Mouse (Mus musculus) layer of hippocampus, adult 6 months (tissue): ENCODE measurements around the gene Krt17. TPM values are rescaled to one million over a fixed set of nuclear protein-coding genes. Genes with fewer than 3 reads are reported as not detected.

ENCODE experiments used
- long read RNA-seq, 2 experiments: library from polyadenylated mRNA; unstranded; transcript quantifications; one replicate each; pipeline ENCODE4 v2.0.0; 2019 to 2020
- polyA plus RNA-seq: library from polyadenylated mRNA; unstranded; fragments of <200 nt; fragmentation: Nextera tagmentation; gene quantifications from 2 replicates; pipeline ENCODE4 v1.2.3, GENCODE M21; 2021

The Krt17 gene
- polyA plus RNA-seq, result 0.15 and 0.26 TPM in 2 replicates
- long read RNA-seq, experiment 1, result 0 reads
- long read RNA-seq, experiment 2, result 0 reads

DNA sequence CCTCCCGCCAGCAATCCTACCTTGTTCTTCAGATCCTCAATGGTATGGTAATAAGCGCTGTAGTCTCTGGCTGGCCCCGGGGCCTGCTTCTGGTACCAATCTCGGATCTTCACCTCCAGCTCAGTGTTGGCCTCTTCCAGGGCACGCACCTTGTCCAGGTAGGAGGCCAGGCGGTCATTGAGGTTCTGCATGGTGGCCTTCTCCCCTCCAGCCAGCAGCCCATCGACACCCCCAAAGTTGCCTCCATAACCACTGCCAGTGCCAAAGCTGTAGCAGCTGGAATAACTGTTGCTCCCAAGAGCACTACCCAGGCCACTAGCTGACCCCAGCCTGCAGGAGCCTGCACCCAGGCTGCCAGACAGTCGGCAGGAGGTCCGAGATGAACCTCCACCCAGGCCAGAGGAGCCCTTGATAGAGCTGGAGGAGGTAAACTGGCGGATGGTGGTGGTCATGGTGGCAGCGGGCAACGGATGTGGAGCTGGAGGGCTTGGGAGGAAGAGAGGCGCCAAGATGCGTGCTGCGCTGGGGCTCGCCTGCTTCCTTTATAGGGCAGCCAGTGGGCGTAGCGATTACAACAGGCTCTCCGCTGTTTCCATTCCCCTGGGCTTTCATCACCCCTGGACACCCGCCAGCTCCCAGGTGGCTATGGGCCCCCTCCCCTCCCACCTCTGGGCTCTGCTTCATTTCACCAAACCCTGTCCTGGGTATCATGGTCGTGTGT, at the start of gene Krt17:
Krt17 (minus strand) TSS at position 516 of the 721 bp plus-strand sequence.

GRCm38 (mm10) chr11:100269821-100270332, 9.0 kb upstream of the Krt17 start, which contains the start of gene Krt42:
Gene Krt42, minus strand, starts transcription at chr11:100269871.

GRCm38 (mm10) chr11:100248852-100249465, 11.9 kb downstream of the Krt17 start, which contains the start of gene Krt16:
Gene Krt16, minus strand, starts transcription at chr11:100248902.

GRCm38 (mm10) chr11:100207498-100207897, 53.3 kb downstream of the Krt17 start, which contains the start of gene Krt14:
Gene Krt14, minus strand, starts transcription at chr11:100207548.

Other genes starting within 250 kb of the Krt17 start
- gene Krt33a, start 244.8 kb downstream of the Krt17 start, polyA plus RNA-seq, result not detected in 2 replicates
- gene Krt33b, start 231.2 kb downstream of the Krt17 start, polyA plus RNA-seq, result not detected in 2 replicates
- not detected in 2 replicates for gene Krt34, start 219.5 kb downstream of the Krt17 start, polyA plus RNA-seq
- gene Krt31, start 210.5 kb downstream of the Krt17 start, polyA plus RNA-seq, result not detected in 2 replicates
- not detected in 2 replicates for gene Krt32, start 172.8 kb downstream of the Krt17 start, polyA plus RNA-seq
- not detected in 2 replicates for gene Krt35, start 164.8 kb downstream of the Krt17 start, polyA plus RNA-seq
- not detected in 2 replicates for gene Krt36, start 155.4 kb downstream of the Krt17 start, polyA plus RNA-seq
- not detected in 2 replicates for gene Krt13, start 139.5 kb downstream of the Krt17 start, polyA plus RNA-seq
- gene Krt15, start 125.1 kb downstream of the Krt17 start, polyA plus RNA-seq, result 3.1 and 4.5 TPM in 2 replicates
- 0.36 TPM in 1 of 2 replicates, not detected in the other for gene Krt19, start 112.4 kb downstream of the Krt17 start, polyA plus RNA-seq
- gene Krt9, start 67.8 kb downstream of the Krt17 start, polyA plus RNA-seq, result 0.33 and 0.45 TPM in 2 replicates
- 0.13 TPM in 1 of 2 replicates, not detected in the other for gene Krt14, start 53.5 kb downstream of the Krt17 start, polyA plus RNA-seq
- gene Krt16, start 12.1 kb downstream of the Krt17 start, polyA plus RNA-seq, result not detected in 2 replicates
- 0.13 TPM in 1 of 2 replicates, not detected in the other for gene Krt42, start 8.8 kb upstream of the Krt17 start, polyA plus RNA-seq
- gene Eif1, start 58.9 kb upstream of the Krt17 start, polyA plus RNA-seq, result 517 and 668 TPM in 2 replicates
- gene Gast, start 73.4 kb upstream of the Krt17 start, polyA plus RNA-seq, result 0.40 TPM in 1 of 2 replicates, not detected in the other
- gene Hap1, start 95.1 kb upstream of the Krt17 start, polyA plus RNA-seq, result 27.8 and 29.6 TPM in 2 replicates
- gene Jup, start 136.7 kb upstream of the Krt17 start, polyA plus RNA-seq, result 35.2 and 59.0 TPM in 2 replicates
- gene P3h4, start 153.8 kb upstream of the Krt17 start, polyA plus RNA-seq, result 17.5 and 18.0 TPM in 2 replicates
- gene Fkbp10, start 154.7 kb upstream of the Krt17 start, polyA plus RNA-seq, result 8.8 and 10.2 TPM in 2 replicates
- 42.8 and 48.5 TPM in 2 replicates for gene Nt5c3b, start 180.8 kb upstream of the Krt17 start, polyA plus RNA-seq
- 0.31 and 0.34 TPM in 2 replicates for gene Klhl10, start 180.9 kb upstream of the Krt17 start, polyA plus RNA-seq
- 16.7 and 17.7 TPM in 2 replicates for gene Klhl11, start 211.7 kb upstream of the Krt17 start, polyA plus RNA-seq